Mouse (Mus musculus) liver, embryonic 14.5 days (tissue): ENCODE measurements at regions not wholly inside any gene's neighbourhood (a gene's known extent, or its start where the extent isn't known, plus 50 kb on each side); places are given as distances from the start of the nearest gene placed in this dataset.

ENCODE experiments used
- ATAC-seq: fragments of 200-750 bp; cut with Nextera tagmentation; 2 replicates; pipeline ENCODE4 v1.8.0; 2017; ENCODE audit warnings: moderate number of reproducible peaks, mild to moderate bottlenecking, moderate library complexity; ENCODE audit not compliant: insufficient read depth
- DNase-seq, 3 experiments: peaks; one replicate each; pipeline ENCODE4 v3.0.0-alpha.2; 2012 to 2013; ENCODE audit warnings: low read depth in 3 of 3, low spot score in 3 of 3
- H3K27ac ChIP-seq: fragments of 300-500 bp; sonication (generic); 2 replicates; pipeline ENCODE4 v1.5.1; 2014; ENCODE audit warnings: moderate library complexity, mild to moderate bottlenecking, control low read depth, inconsistent platforms
- H3K27me3 ChIP-seq: fragments of 300-500 bp; sonication (generic); 2 replicates; pipeline ENCODE4 v1.6.1; 2014; ENCODE audit warnings: mild to moderate bottlenecking, low read length, moderate library complexity; ENCODE audit not compliant: control insufficient read depth, insufficient read depth
- H3K36me3 ChIP-seq: fragments of 300-500 bp; sonication (generic); replicated peaks from 2 replicates; pipeline ENCODE4 v1.6.1; 2014; ENCODE audit warnings: low read depth; ENCODE audit not compliant: control insufficient read depth, insufficient read depth
- H3K4me1 ChIP-seq, 2 experiments: fragments of 200-500 bp in 1 of 2; fragments of 300-500 bp in 1 of 2; sonication (generic) in 1 of 2; replicated peaks; 2 replicates each; pipeline ENCODE4 v1.6.1; 2012 to 2014; ENCODE audit warnings: antibody characterized with exemption in 1 of 2, inconsistent platforms in 1 of 2, low read length in 1 of 2; ENCODE audit not compliant: control insufficient read depth in 2 of 2, insufficient read depth in 2 of 2
- H3K4me2 ChIP-seq: fragments of 300-500 bp; sonication (generic); 2 replicates; pipeline ENCODE4 v1.6.1; 2014; ENCODE audit warnings: low read depth, mild to moderate bottlenecking, control low read depth, moderate library complexity
- H3K4me3 ChIP-seq, 2 experiments: fragments of 200-500 bp in 1 of 2; fragments of 300-500 bp in 1 of 2; sonication (generic) in 1 of 2; 2 replicates each; pipeline ENCODE4 v1.5.1; 2012 to 2014; ENCODE audit warnings: low read depth in 2 of 2, low read length in 2 of 2, mild to moderate bottlenecking in 2 of 2, control low read depth in 1 of 2, inconsistent platforms in 1 of 2, moderate library complexity in 1 of 2; ENCODE audit not compliant: insufficient read depth in 1 of 2
- H3K9ac ChIP-seq: fragments of 300-500 bp; sonication (generic); replicated peaks from 2 replicates; pipeline ENCODE4 v1.6.1; 2014; ENCODE audit warnings: mild to moderate bottlenecking, control low read depth, moderate library complexity
- H3K9me3 ChIP-seq: fragments of 300-500 bp; sonication (generic); 2 replicates; pipeline ENCODE4 v1.6.1; 2016; ENCODE audit warnings: low read length, mixed read lengths; ENCODE audit not compliant: control insufficient read depth
- CTCF ChIP-seq: IDR thresholded peaks from 2 replicates; pipeline ENCODE4 v1.5.1; 2016; ENCODE audit warnings: antibody characterized with exemption, low read depth, control low read depth
- EP300 ChIP-seq: IDR thresholded peaks from 2 replicates; pipeline ENCODE4 v1.6.1; 2016; ENCODE audit warnings: antibody characterized with exemption, low read depth
- WGBS: fragments of 180-500 bp; shearing (Covaris S2); extraction: QIAGEN DNeasy Blood & Tissue Kit; methylation state at CpG from one replicate; pipeline ENCODE4 v1.1.7; 2014; ENCODE audit not compliant: insufficient replicate concordance; 5-methylcytosine and 5-hydroxymethylcytosine counted together

DNA sequence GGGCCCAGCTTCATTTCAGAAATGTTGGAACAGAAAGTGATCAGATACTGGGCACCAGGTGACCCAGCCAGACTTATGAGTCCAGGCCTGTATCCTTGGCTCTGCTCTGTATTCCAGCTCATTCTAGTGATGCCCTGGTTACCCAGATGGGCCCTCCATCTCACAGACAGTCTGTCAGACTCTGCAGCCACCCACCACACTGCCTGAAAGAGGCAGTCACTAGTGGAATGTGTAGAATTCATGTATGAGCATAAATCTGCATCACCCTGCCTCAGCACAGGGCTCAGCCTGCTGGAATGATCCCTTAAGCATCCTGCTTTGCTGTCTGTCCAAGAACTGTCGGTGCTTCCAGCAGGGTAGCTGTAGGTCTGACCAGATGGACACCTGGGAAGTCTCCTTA lies 51.8 kb upstream of the Nectin1 start:
- no peaks in the 10 kb centered on the region for H3K9me3 ChIP-seq
- ATAC-seq = no peak
- no peak for DNase-seq
- H3K9ac ChIP-seq = no peak overlapping the region
- no peak for TF ChIP-seq CTCF
- no peak overlapping the region for H3K4me3 ChIP-seq
- H3K27ac ChIP-seq = no peak overlapping the region
- no peak overlapping the region for H3K4me2 ChIP-seq
- H3K36me3 ChIP-seq = no peaks in the 10 kb centered on the region
- no peaks in the 10 kb centered on the region for H3K27me3 ChIP-seq
- H3K4me1 ChIP-seq = no peaks in the 10 kb centered on the region
- WGBS = 62% methylated on average over 1 of the region's 1 CpGs

DNA sequence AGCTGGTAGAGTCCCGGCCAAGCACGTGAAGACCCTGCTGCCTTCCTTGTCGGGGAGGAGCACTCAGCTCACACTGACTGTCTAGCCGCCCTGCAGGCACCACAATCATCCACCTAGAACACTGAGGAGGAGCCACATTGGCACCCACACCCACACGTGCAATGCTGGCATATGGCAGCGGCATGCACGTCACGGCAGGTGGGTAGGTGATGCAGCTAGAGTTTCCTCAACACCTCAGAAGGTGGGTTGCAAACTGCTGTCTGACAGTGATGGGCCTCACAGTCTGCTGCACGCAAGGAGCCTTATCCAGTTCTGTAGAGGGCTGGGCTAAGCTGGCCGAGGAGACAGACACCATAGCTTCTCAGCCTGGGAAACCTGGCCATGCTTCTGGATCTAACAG lies 51.2 kb upstream of the Nectin1 start:
- Histone ChIP-seq H3K36me3 (no peaks in the 10 kb centered on the region), H3K4me1 (no peaks in the 10 kb centered on the region), H3K4me2 (no peak overlapping the region), H3K9me3 (no peaks in the 10 kb centered on the region), H3K9ac (no peak overlapping the region), H3K4me3 (no peak overlapping the region), H3K27me3 (no peaks in the 10 kb centered on the region), H3K27ac (no peak overlapping the region)
- ATAC-seq = no peak
- no peak for DNase-seq
- 62% methylated on average over 10 of the region's 10 CpGs for WGBS
- no peak for TF ChIP-seq CTCF
- no peak for TF ChIP-seq EP300
